Comparison of ENCODE assay signal across 15 mouse cellular contexts in the genomic region with DNA sequence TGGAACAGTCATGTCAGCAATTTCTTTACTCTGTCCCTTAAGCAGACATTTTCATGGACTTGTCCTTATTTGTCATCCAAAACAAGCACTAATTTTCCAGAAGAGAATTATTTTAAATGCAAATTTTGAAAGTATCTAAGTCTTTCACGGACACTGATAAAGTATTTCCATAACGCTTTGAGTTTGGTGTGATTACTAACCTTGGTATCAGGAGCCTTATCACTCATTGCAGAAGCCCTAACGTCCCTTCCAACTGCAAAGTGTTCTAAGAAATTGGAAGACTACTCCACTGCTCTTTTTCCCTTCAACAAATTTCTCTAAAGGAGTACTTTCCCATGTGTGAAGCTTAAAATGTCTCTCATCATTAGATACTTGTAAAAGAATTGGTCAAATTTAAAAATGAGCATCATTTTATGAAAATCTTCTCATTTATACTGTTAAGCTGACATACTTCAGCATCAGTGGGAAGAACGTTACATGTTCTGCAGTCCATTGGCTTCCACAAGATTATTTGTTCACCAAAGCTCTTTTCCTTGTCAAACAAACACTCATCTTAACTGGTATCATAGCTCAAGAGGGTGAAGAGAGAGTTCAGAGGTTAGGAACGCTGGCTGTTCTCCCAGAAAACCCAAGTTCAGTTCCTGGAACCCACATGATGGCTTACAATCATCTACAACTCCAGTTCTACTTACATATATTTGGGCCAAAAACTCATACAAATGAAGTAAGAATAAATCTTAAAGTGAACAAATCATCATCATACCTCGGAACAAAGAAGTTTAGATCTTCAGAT.
DNase-seq lines count a peak whose midpoint lies in the region; ATAC-seq and TF ChIP-seq lines count a peak whose summit lies in the region.
"Had no signal": no experiment of that assay in that cellular context is flagged by ENCODE, and none has a peak within 500 bp of the region (broad histone marks: within the 10 kb centered on the region; RNA-seq: fewer than 3 reads in every experiment).

No protein-coding gene starts in this region.

- H3K4me3 ChIP-seq in liver, postnatal 0 days (ENCODE audit: low read depth, low read length) = no peak overlapping the region
- H3K4me3 ChIP-seq: hindbrain, embryonic 15.5 days; midbrain, embryonic 10.5 days had no signal

- ATAC-seq in liver, postnatal 0 days = peak; percentile 35; the same call in 1 of the 2 replicates
- ATAC-seq in CD4-positive, CD25-positive, alpha-beta regulatory T cell, adult 4 months = no peak

- WGBS in liver, postnatal 0 days (ENCODE audit: insufficient replicate concordance) = 43% methylated on average over 6 of the region's 6 CpGs

- intact Hi-C loops in gastrocnemius, postnatal 36 days (cut with DNase I) = no loop called here

- H3K4me1 ChIP-seq in liver, postnatal 0 days (ENCODE audit: insufficient read depth) = no peaks in the 10 kb centered on the region; the same call in 1 of the 2 replicates
- H3K4me1 ChIP-seq: hindbrain, embryonic 15.5 days; midbrain, embryonic 10.5 days had no signal

- H3K9me3 ChIP-seq in liver, postnatal 0 days (ENCODE audit: low read length) = no peaks in the 10 kb centered on the region
- H3K9me3 ChIP-seq: hindbrain, embryonic 15.5 days; midbrain, embryonic 10.5 days had no signal

- no peaks in the 10 kb centered on the region for H3K36me3 ChIP-seq in liver, postnatal 0 days (replicated peaks; ENCODE audit: insufficient read depth, low read length)
- H3K36me3 ChIP-seq: hindbrain, embryonic 15.5 days; midbrain, embryonic 10.5 days had no signal

- peak; percentile 4 for DNase-seq in ovary, adult 18-20 months (ENCODE audit: low spot score)
- DNase-seq in ovary, postnatal 10 days (ENCODE audit: low spot score) = no peak
- peak; percentile 58 for DNase-seq in kidney, adult 9 months
- no peak for DNase-seq in liver, postnatal 0 days
- no peak for DNase-seq in gastrocnemius, postnatal 36 days
- no peak for DNase-seq in layer of hippocampus, adult 8-10 months (ENCODE audit: low spot score in 2 of 2)
- DNase-seq: adrenal gland, adult 2 months; cerebellum, adult 11-12 months; gastrocnemius, postnatal 25 days; layer of hippocampus, adult 9-11 months; left cerebral cortex, postnatal 4 days; thymus, postnatal 14 days had no signal

- H3K27me3 ChIP-seq in liver, postnatal 0 days (ENCODE audit: insufficient read depth, low read length) = no peaks in the 10 kb centered on the region
- H3K27me3 ChIP-seq: hindbrain, embryonic 15.5 days had no signal

- peak; percentile 74 for TF ChIP-seq EP300 in liver, postnatal 0 days (IDR thresholded peaks at IDR 0.05; ENCODE audit: low read depth)

- TF ChIP-seq CTCF in liver, postnatal 0 days (IDR thresholded peaks at IDR 0.05; ENCODE audit: low read depth) = no peak

- H3K27ac ChIP-seq in liver, postnatal 0 days (ENCODE audit: low read depth) = 0 out of 2 replicates have a peak overlapping the region, but pooled peaks have one; percentile 13
- H3K27ac ChIP-seq: hindbrain, embryonic 15.5 days; midbrain, embryonic 10.5 days had no signal

- no peak overlapping the region for H3K9ac ChIP-seq in liver, postnatal 0 days (replicated peaks)
- H3K9ac ChIP-seq: hindbrain, embryonic 15.5 days had no signal

- H3K4me2 ChIP-seq in liver, postnatal 0 days (ENCODE audit: low read depth, low read length) = peak overlapping the region; percentile 2; the same call in 1 of the 2 replicates
- H3K4me2 ChIP-seq: hindbrain, embryonic 15.5 days had no signal

Comparison
In these comparisons a context has a peak if more than half of its experiments do, and no peak if none do; other contexts are left out.
1. DNase-seq: peak in ovary, adult 18-20 months (single experiment) and kidney, adult 9 months (single experiment); none in ovary, postnatal 10 days (single experiment), liver, postnatal 0 days (single experiment), gastrocnemius, postnatal 36 days (0 of 2) and layer of hippocampus, adult 8-10 months (0 of 2).